Mouse (Mus musculus) CH12.LX (cell line): Measurements from ENCODE around the gene Ndufv1. TPM values are rescaled to one million over a fixed set of nuclear protein-coding genes. Genes with fewer than 3 reads are reported as not detected.

Source experiments
- DNase-seq: peaks from one replicate; pipeline ENCODE4 v3.0.0-alpha.2; 2013; ENCODE audit errors: extremely low read depth
- H3K27ac ChIP-seq: 2 replicates; pipeline ENCODE4 v1.5.1; 2012; ENCODE audit warnings: low read depth, mild to moderate bottlenecking, control low read depth, moderate library complexity; ENCODE audit not compliant: insufficient read depth
- H3K27me3 ChIP-seq: replicated peaks from 2 replicates; pipeline ENCODE3; 2012; ENCODE audit warnings: inconsistent platforms
- H3K36me3 ChIP-seq, 2 experiments: replicated peaks in 1 of 2; 2 replicates each; pipeline versions ENCODE3 to v1.6.1; 2012; ENCODE audit warnings: inconsistent platforms in 1 of 2, low read length in 1 of 2, mild to moderate bottlenecking in 1 of 2, mixed read lengths in 1 of 2, moderate library complexity in 1 of 2; ENCODE audit not compliant: control insufficient read depth in 1 of 2, insufficient read depth in 1 of 2
- H3K4me1 ChIP-seq, 2 experiments: 2 replicates each; pipeline ENCODE4 v1.6.1; 2012; ENCODE audit warnings: inconsistent platforms in 1 of 2, moderate library complexity in 1 of 2; ENCODE audit not compliant: insufficient read depth in 2 of 2, control insufficient read depth in 1 of 2
- H3K4me2 ChIP-seq: 2 replicates; pipeline ENCODE4 v1.6.1; 2012; ENCODE audit warnings: low read depth, mild to moderate bottlenecking, control low read depth; ENCODE audit not compliant: poor library complexity, insufficient read depth, severe bottlenecking
- H3K4me3 ChIP-seq, 3 experiments: fragments of 150-350 bp in 1 of 3; sonication (generic) in 1 of 3; replicated peaks in 1 of 3; 2 replicates each; pipeline versions ENCODE3 to v1.5.1; 2011 to 2012; ENCODE audit warnings: low read depth in 2 of 3, low read length in 2 of 3, mild to moderate bottlenecking in 2 of 3, moderate library complexity in 2 of 3, control low read depth in 1 of 3, improper control_type of control experiment in 1 of 3, inconsistent platforms in 1 of 3, mixed read lengths in 1 of 3; ENCODE audit not compliant: poor library complexity in 1 of 3
- H3K79me2 ChIP-seq: replicated peaks from 2 replicates; pipeline ENCODE4 v1.6.1; 2012; ENCODE audit warnings: mild to moderate bottlenecking, moderate library complexity; ENCODE audit not compliant: control insufficient read depth, poor library complexity, insufficient read depth, severe bottlenecking; ENCODE audit errors: extremely low read depth
- H3K9ac ChIP-seq: 2 replicates; pipeline ENCODE4 v1.6.1; 2012; ENCODE audit warnings: low read depth, mild to moderate bottlenecking, control low read depth, moderate library complexity; ENCODE audit not compliant: insufficient read depth
- H3K9me3 ChIP-seq: replicated peaks from 2 replicates; pipeline ENCODE3; 2012; ENCODE audit warnings: low read length, inconsistent platforms, mixed read lengths
- BHLHE40 ChIP-seq: IDR thresholded peaks from 2 replicates; pipeline ENCODE4 v1.6.1; 2011; ENCODE audit warnings: mild to moderate bottlenecking, low read depth, low read length, improper control_type of control experiment
- CHD1 ChIP-seq: IDR thresholded peaks from 2 replicates; pipeline ENCODE4 v1.6.1; 2012; ENCODE audit warnings: low read depth, low read length, improper control_type of control experiment, inconsistent platforms
- CHD2 ChIP-seq: IDR thresholded peaks from 2 replicates; pipeline ENCODE4 v1.6.1; 2011; ENCODE audit warnings: low read length, improper control_type of control experiment
- E2F4 ChIP-seq: IDR thresholded peaks from 2 replicates; pipeline ENCODE4 v1.6.1; 2011; ENCODE audit warnings: low read depth, low read length, improper control_type of control experiment; ENCODE audit not compliant: insufficient replicate concordance
- ELF1 ChIP-seq: IDR thresholded peaks from 2 replicates; pipeline ENCODE4 v1.6.1; 2014; ENCODE audit warnings: low read depth, mild to moderate bottlenecking, inconsistent platforms, low read length, improper control_type of control experiment
- EP300 ChIP-seq: IDR thresholded peaks from 2 replicates; pipeline ENCODE4 v1.6.1; 2011; ENCODE audit warnings: low read length, improper control_type of control experiment
- ETS1 ChIP-seq: conservative IDR thresholded peaks from 2 replicates; pipeline ENCODE4 v1.6.1; 2012; ENCODE audit warnings: low read depth, mild to moderate bottlenecking, inconsistent platforms, low read length, improper control_type of control experiment, moderate library complexity
- IRF4 ChIP-seq: IDR thresholded peaks from 2 replicates; pipeline ENCODE4 v1.6.1; 2014; ENCODE audit warnings: low read depth, mild to moderate bottlenecking, inconsistent platforms, low read length, improper control_type of control experiment
- JUN ChIP-seq: IDR thresholded peaks from 2 replicates; pipeline ENCODE4 v1.6.1; 2011; ENCODE audit warnings: low read depth, mild to moderate bottlenecking, low read length, improper control_type of control experiment, moderate library complexity; ENCODE audit not compliant: insufficient read depth
- JUND ChIP-seq: conservative IDR thresholded peaks from 2 replicates; pipeline ENCODE4 v1.6.1; 2011; ENCODE audit warnings: low read depth, low read length, improper control_type of control experiment
- MAFK ChIP-seq: IDR thresholded peaks from 2 replicates; pipeline ENCODE4 v1.6.1; 2011; ENCODE audit warnings: low read length, improper control_type of control experiment; ENCODE audit not compliant: insufficient replicate concordance
- MAX ChIP-seq: IDR thresholded peaks from 2 replicates; pipeline ENCODE4 v1.6.1; 2011; ENCODE audit warnings: low read length, improper control_type of control experiment
- MAZ ChIP-seq: IDR thresholded peaks from 2 replicates; pipeline ENCODE4 v1.6.1; 2012; ENCODE audit warnings: low read depth, mild to moderate bottlenecking, inconsistent platforms, low read length, improper control_type of control experiment, moderate library complexity
- MEF2A ChIP-seq: IDR thresholded peaks from 2 replicates; pipeline ENCODE4 v1.6.1; 2014; ENCODE audit warnings: low read depth, mild to moderate bottlenecking, inconsistent platforms, low read length, improper control_type of control experiment, borderline replicate concordance
- MXI1 ChIP-seq: IDR thresholded peaks from 2 replicates; pipeline ENCODE4 v1.6.1; 2011; ENCODE audit warnings: mild to moderate bottlenecking, low read depth, low read length, improper control_type of control experiment
- MYC ChIP-seq: IDR thresholded peaks from 2 replicates; pipeline ENCODE4 v1.6.1; 2011; ENCODE audit warnings: low read depth, mild to moderate bottlenecking, improper control_type of control experiment, low read length
- PAX5 ChIP-seq: IDR thresholded peaks from 2 replicates; pipeline ENCODE4 v1.6.1; 2012; ENCODE audit warnings: low read length, inconsistent platforms, mixed read lengths
- POLR2A ChIP-seq: IDR thresholded peaks from 2 replicates; pipeline ENCODE4 v1.6.1; 2011; ENCODE audit warnings: low read depth, mild to moderate bottlenecking, improper control_type of control experiment, low read length
- RCOR1 ChIP-seq: conservative IDR thresholded peaks from 2 replicates; pipeline ENCODE4 v1.6.1; 2012; ENCODE audit warnings: low read depth, mild to moderate bottlenecking, inconsistent platforms, low read length, improper control_type of control experiment
- SIN3A ChIP-seq: IDR thresholded peaks from 2 replicates; pipeline ENCODE4 v1.6.1; 2012; ENCODE audit warnings: low read length, improper control_type of control experiment, inconsistent platforms
- SMC3 ChIP-seq: IDR thresholded peaks from 2 replicates; pipeline ENCODE4 v1.6.1; 2011; ENCODE audit warnings: low read depth, low read length, improper control_type of control experiment
- TBP ChIP-seq: conservative IDR thresholded peaks from 2 replicates; pipeline ENCODE4 v1.6.1; 2011; ENCODE audit warnings: low read depth, low read length, improper control_type of control experiment
- TCF12 ChIP-seq: IDR thresholded peaks from 2 replicates; pipeline ENCODE4 v1.6.1; 2014; ENCODE audit warnings: low read depth, mild to moderate bottlenecking, inconsistent platforms, low read length, improper control_type of control experiment
- USF2 ChIP-seq: conservative IDR thresholded peaks from 2 replicates; pipeline ENCODE4 v1.6.1; 2011; ENCODE audit warnings: low read depth, low read length, improper control_type of control experiment
- ZMIZ1 ChIP-seq: IDR thresholded peaks from 2 replicates; pipeline ENCODE4 v1.6.1; 2012; ENCODE audit warnings: low read depth, mild to moderate bottlenecking, inconsistent platforms, low read length, improper control_type of control experiment
- ZNF384 ChIP-seq: IDR thresholded peaks from 2 replicates; pipeline ENCODE4 v1.6.1; 2012; ENCODE audit warnings: low read depth, low read length, improper control_type of control experiment, inconsistent platforms
- dilution Hi-C: fragments of 300-500 bp; cut with MboI; formaldehyde crosslinking; loops from 2 replicates; pipeline ENCODE4 v1.14.3; 2020; ENCODE audit warnings: low sequenced_read_pairs; ENCODE audit not compliant: extremely low pct_unique_long_range_greater_than_20kb, extremely low pct_ligation_motif_present
- in situ Hi-C: fragments of 300-500 bp; cut with MboI; formaldehyde crosslinking; loops from 3 replicates; pipeline ENCODE4 v1.14.3; 2019; ENCODE audit warnings: low sequenced_read_pairs, low pct_ligation_motif_present, low pct_unique_long_range_greater_than_20kb, mixed read lengths
- polyA plus RNA-seq: library from polyadenylated mRNA; unstranded; fragments of >175 nt; gene quantifications from 2 replicates; pipeline ENCODE4 v1.2.1, GENCODE M21; 2012; ENCODE audit warnings: low read depth; ENCODE audit not compliant: insufficient read length
- total RNA-seq, 2 experiments: library from RNA; depleted of rRNA; stranded (reverse); fragments of 300-350 nt in 1 of 2; fragments of >200 nt in 1 of 2; gene quantifications; 2 replicates each; pipeline ENCODE4 v1.2.3; 2012 to 2014

The Ndufv1 gene
- total and polyA plus RNA-seq, 3 experiments, result 119 to 183 (median 133) TPM

- peak overlapping the region; percentile 77 for H3K27ac ChIP-seq
- dilution Hi-C loops, result no loop called here
- TF ChIP-seq MEF2A (0 out of 2 replicates have a peak, but pooled peaks have one; percentile 68), USF2 (no peak), IRF4 (peak; percentile 93), MYC (peak; percentile 49; the same call in 1 of the 2 replicates), MAZ (0 out of 2 replicates have a peak, but pooled peaks have one; percentile 57), JUN (peak; percentile 84), SMC3 (peak; percentile 34; the same call in 1 of the 2 replicates), MAX (peak; percentile 58; the same call in 1 of the 2 replicates), ETS1 (peak; percentile 76), MAFK (no peak), EP300 (peak; percentile 96), BHLHE40 (peak; percentile 68), CHD2 (peak; percentile 81), ZNF384 (peak; percentile 94), TCF12 (peak; percentile 87), CHD1 (no peak), JUND (peak; percentile 92), ZMIZ1 (no peak), RCOR1 (peak; percentile 90), TBP (no peak), ELF1 (0 out of 2 replicates have a peak, but pooled peaks have one; percentile 28), MXI1 (0 out of 2 replicates have a peak, but pooled peaks have one; percentile 36), PAX5 (no peak), E2F4 (no peak), POLR2A (no peak), SIN3A (peak; percentile 72; the same call in 1 of the 2 replicates)
- H3K4me1 ChIP-seq, result peaks cover 9 to 39% of the 10 kb centered on the region in 2 experiments; a peak in 3 of 4 replicates
- no peak overlapping the region; the same call in 1 of the 2 replicates for H3K9ac ChIP-seq
- H3K79me2 ChIP-seq, result no peaks in the 10 kb centered on the region
- peaks cover 2% of the 10 kb centered on the region for H3K9me3 ChIP-seq
- peak; percentile 86 for DNase-seq
- no peaks in the 10 kb centered on the region for H3K27me3 ChIP-seq
- H3K36me3 ChIP-seq, result no peaks in the 10 kb centered on the region
- H3K4me2 ChIP-seq, result peak overlapping the region; percentile 45; the same call in 1 of the 2 replicates
- no peak overlapping the region for H3K4me3 ChIP-seq
- in situ Hi-C loops, result loop anchor here (5.0 kb wide), 2 partner anchors 35 kb away; no protein-coding TSS in a partner anchor
Observed at GRCm38 (mm10) chr19:4052516-4053030, 40.0 kb upstream of the Ndufv1 start.
